Mouse (Mus musculus): ENCODE results near the gene Pdxp. TPM values are rescaled to one million over a fixed set of nuclear protein-coding genes. Genes with fewer than 3 reads are reported as not detected.

Gene Pdxp
- polyA plus RNA-seq, 1 experiment from 2014 or later = 15.0 TPM

GRCm38 (mm10) chr15:78930801-78931426 is 17.2 kb downstream of the Pdxp start:
- Histone ChIP-seq H3K36me3 (peaks cover 19% of the 10 kb centered on the region), H3K4me1 (peaks cover 49% of the 10 kb centered on the region), H3K9me3 (no peaks in the 10 kb centered on the region), H3K4me2 (no peak overlapping the region), H3K27ac (peak overlapping the region; percentile 57), H3K27me3 (no peaks in the 10 kb centered on the region), H3K9ac (no peak overlapping the region), H3K4me3 (no peak overlapping the region)
- ATAC-seq (ENCODE audit: insufficient number of reproducible peaks, low FRiP score, low TSS enrichment, low read depth) = no peak
- WGBS = 81% methylated on average over 7 of the region's 7 CpGs

- Histone ChIP-seq H3K9ac (no peak overlapping the region), H3K9me3 (no peaks in the 10 kb centered on the region), H3K27me3 (no peaks in the 10 kb centered on the region), H3K36me3 (peaks cover 20% of the 10 kb centered on the region), H3K4me3 (no peak overlapping the region), H3K27ac (peak overlapping the region; percentile 38; the same call in 1 of the 2 replicates), H3K4me1 (peaks cover 48% of the 10 kb centered on the region), H3K4me2 (no peak overlapping the region)
- ATAC-seq (ENCODE audit: insufficient number of reproducible peaks, low FRiP score, low TSS enrichment, low read depth) = no peak
- whole genome bisulfite sequencing = 27% methylated on average over 3 of the region's 3 CpGs
Observed at GRCm38 (mm10) chr15:78931577-78931976, 17.9 kb downstream of the Pdxp start.

GRCm38 (mm10) chr15:78934784-78935320 is 21.1 kb downstream of the Pdxp start, which contains the start of gene Nol12:
Nol12 (plus strand) TSS chr15:78934933.
- ATAC-seq (ENCODE audit: insufficient number of reproducible peaks, low FRiP score, low TSS enrichment, low read depth) = peak; percentile 81
- peaks cover 38% of the 10 kb centered on the region for H3K36me3 ChIP-seq
- H3K9ac ChIP-seq = peak within 1 kb of the TSS; percentile 63
- H3K27ac ChIP-seq = peak within 1 kb of the TSS; percentile 93
- H3K4me1 ChIP-seq = peaks cover 33% of the 10 kb centered on the region
- H3K27me3 ChIP-seq = no peaks in the 10 kb centered on the region
- H3K9me3 ChIP-seq = no peaks in the 10 kb centered on the region
- H3K4me3 ChIP-seq = peak within 1 kb of the TSS; percentile 79
- H3K4me2 ChIP-seq = peak within 1 kb of the TSS; percentile 66
- WGBS = under 1% methylated on average over 40 of the region's 42 CpGs

GRCm38 (mm10) chr15:78936403-78936802 is 22.7 kb downstream of the Pdxp start:
- H3K4me2 ChIP-seq = no peak overlapping the region
- 93% methylated on average over 12 of the region's 12 CpGs for WGBS
- no peak overlapping the region for H3K4me3 ChIP-seq
- H3K27ac ChIP-seq = no peak overlapping the region
- H3K4me1 ChIP-seq = peaks cover 23% of the 10 kb centered on the region
- no peaks in the 10 kb centered on the region for H3K9me3 ChIP-seq
- H3K27me3 ChIP-seq = no peaks in the 10 kb centered on the region
- no peak for ATAC-seq (ENCODE audit: insufficient number of reproducible peaks, low FRiP score, low TSS enrichment, low read depth)
- no peak overlapping the region for H3K9ac ChIP-seq
- H3K36me3 ChIP-seq = peaks cover 46% of the 10 kb centered on the region

- Histone ChIP-seq H3K4me2 (no peak overlapping the region), H3K27me3 (no peaks in the 10 kb centered on the region), H3K27ac (no peak overlapping the region), H3K9ac (no peak overlapping the region), H3K4me1 (peaks cover 22% of the 10 kb centered on the region), H3K4me3 (no peak overlapping the region), H3K9me3 (no peaks in the 10 kb centered on the region), H3K36me3 (peaks cover 54% of the 10 kb centered on the region)
- no peak for ATAC-seq (ENCODE audit: insufficient number of reproducible peaks, low FRiP score, low TSS enrichment, low read depth)
- WGBS = 91% methylated on average over 10 of the region's 10 CpGs
Observed at GRCm38 (mm10) chr15:78937311-78937710, 23.6 kb downstream of the Pdxp start.

GRCm38 (mm10) chr15:78937963-78938362 is 24.2 kb downstream of the Pdxp start:
- H3K4me2 ChIP-seq = no peak overlapping the region
- no peak for ATAC-seq (ENCODE audit: insufficient number of reproducible peaks, low FRiP score, low TSS enrichment, low read depth)
- peaks cover 54% of the 10 kb centered on the region for H3K36me3 ChIP-seq
- WGBS = 85% methylated on average over 2 of the region's 2 CpGs
- no peaks in the 10 kb centered on the region for H3K9me3 ChIP-seq
- no peaks in the 10 kb centered on the region for H3K27me3 ChIP-seq
- H3K27ac ChIP-seq = no peak overlapping the region
- no peak overlapping the region for H3K4me3 ChIP-seq
- no peak overlapping the region for H3K9ac ChIP-seq
- H3K4me1 ChIP-seq = peaks cover 28% of the 10 kb centered on the region

- no peak overlapping the region for H3K4me3 ChIP-seq
- 91% methylated on average over 13 of the region's 13 CpGs for WGBS
- H3K27me3 ChIP-seq = no peaks in the 10 kb centered on the region
- peaks cover 24% of the 10 kb centered on the region for H3K4me1 ChIP-seq
- ATAC-seq (ENCODE audit: insufficient number of reproducible peaks, low FRiP score, low TSS enrichment, low read depth) = no peak
- H3K36me3 ChIP-seq = peaks cover 54% of the 10 kb centered on the region
- no peak overlapping the region for H3K9ac ChIP-seq
- H3K27ac ChIP-seq = no peak overlapping the region
- no peak overlapping the region for H3K4me2 ChIP-seq
- no peaks in the 10 kb centered on the region for H3K9me3 ChIP-seq
Observed at GRCm38 (mm10) chr15:78940325-78940724, 26.6 kb downstream of the Pdxp start.

GRCm38 (mm10) chr15:78942663-78943062 is 28.9 kb downstream of the Pdxp start:
- peaks cover 43% of the 10 kb centered on the region for H3K36me3 ChIP-seq
- no peaks in the 10 kb centered on the region for H3K27me3 ChIP-seq
- 2% methylated on average over 9 of the region's 9 CpGs for WGBS
- peaks cover 15% of the 10 kb centered on the region for H3K4me1 ChIP-seq
- peak overlapping the region; percentile 36 for H3K9ac ChIP-seq
- peak overlapping the region; percentile 38 for H3K4me3 ChIP-seq
- H3K4me2 ChIP-seq = peak overlapping the region; percentile 56
- ATAC-seq (ENCODE audit: insufficient number of reproducible peaks, low FRiP score, low TSS enrichment, low read depth) = peak; percentile 41
- H3K9me3 ChIP-seq = no peaks in the 10 kb centered on the region
- no peak overlapping the region for H3K27ac ChIP-seq

- Histone ChIP-seq H3K27ac (no peak overlapping the region), H3K4me1 (peaks cover 24% of the 10 kb centered on the region), H3K36me3 (peaks cover 10% of the 10 kb centered on the region), H3K4me2 (no peak overlapping the region), H3K4me3 (no peak overlapping the region), H3K9ac (no peak overlapping the region), H3K9me3 (no peaks in the 10 kb centered on the region), H3K27me3 (no peaks in the 10 kb centered on the region)
- WGBS = 72% methylated on average over 7 of the region's 7 CpGs
- no peak for ATAC-seq (ENCODE audit: insufficient number of reproducible peaks, low FRiP score, low TSS enrichment, low read depth)
Observed at GRCm38 (mm10) chr15:78946232-78946631, 32.5 kb downstream of the Pdxp start.

- WGBS = under 1% methylated on average over 24 of the region's 24 CpGs
- peak within 1 kb of the TSS; percentile 48; the same call in 1 of the 2 replicates for H3K9ac ChIP-seq
- ATAC-seq (ENCODE audit: insufficient number of reproducible peaks, low FRiP score, low TSS enrichment, low read depth) = peak; percentile 91
- H3K4me2 ChIP-seq = peak within 1 kb of the TSS; percentile 83
- H3K9me3 ChIP-seq = no peaks in the 10 kb centered on the region
- peak within 1 kb of the TSS; percentile 50 for H3K4me3 ChIP-seq
- H3K27ac ChIP-seq = peak within 1 kb of the TSS; percentile 70
- H3K27me3 ChIP-seq = no peaks in the 10 kb centered on the region
- H3K4me1 ChIP-seq = peaks cover 21% of the 10 kb centered on the region
- H3K36me3 ChIP-seq = no peaks in the 10 kb centered on the region
Observed at GRCm38 (mm10) chr15:78947657-78948056, 33.9 kb downstream of the Pdxp start, which contains the start of gene Triobp. Triobp (plus strand) TSS chr15:78947724.

- H3K4me2 ChIP-seq = peak overlapping the region; percentile 83
- 4% methylated on average over 11 of the region's 11 CpGs for WGBS
- H3K4me3 ChIP-seq = peak overlapping the region; percentile 50
- peaks cover 16% of the 10 kb centered on the region for H3K4me1 ChIP-seq
- no peaks in the 10 kb centered on the region for H3K36me3 ChIP-seq
- 0 out of 2 replicates have a peak overlapping the region, but pooled peaks have one; percentile 48 for H3K9ac ChIP-seq
- H3K9me3 ChIP-seq = no peaks in the 10 kb centered on the region
- H3K27me3 ChIP-seq = no peaks in the 10 kb centered on the region
- peak overlapping the region; percentile 70 for H3K27ac ChIP-seq
- no peak for ATAC-seq (ENCODE audit: insufficient number of reproducible peaks, low FRiP score, low TSS enrichment, low read depth)
Observed at GRCm38 (mm10) chr15:78948152-78948725, 34.5 kb downstream of the Pdxp start.

- Histone ChIP-seq H3K9me3 (no peaks in the 10 kb centered on the region), H3K4me2 (peak overlapping the region; percentile 83; the same call in 1 of the 2 replicates), H3K27ac (no peak overlapping the region), H3K4me1 (peaks cover 16% of the 10 kb centered on the region), H3K4me3 (no peak overlapping the region), H3K9ac (no peak overlapping the region), H3K27me3 (no peaks in the 10 kb centered on the region), H3K36me3 (no peaks in the 10 kb centered on the region)
- 96% methylated on average over 3 of the region's 3 CpGs for WGBS
- no peak for ATAC-seq (ENCODE audit: insufficient number of reproducible peaks, low FRiP score, low TSS enrichment, low read depth)
Observed at GRCm38 (mm10) chr15:78948883-78949282, 35.2 kb downstream of the Pdxp start.

All from limb, embryonic 15.5 days (tissue).